Mouse (Mus musculus) ovary, postnatal 10 days (tissue): ENCODE results near the gene Armc3.

Source experiments
- DNase-seq: peaks from one replicate; pipeline ENCODE4 v3.0.0; 2022; ENCODE audit warnings: low spot score

The Armc3 gene

GRCm38 (mm10) chr2:19198452-19199365 lies at the start of gene Armc3:
Armc3 (plus strand) TSS chr2:19199302.
- peak; percentile 8 for DNase-seq

- DNase-seq: no peak
Observed at GRCm38 (mm10) chr2:19152687-19153086, 46.4 kb upstream of the Armc3 start.

DNA sequence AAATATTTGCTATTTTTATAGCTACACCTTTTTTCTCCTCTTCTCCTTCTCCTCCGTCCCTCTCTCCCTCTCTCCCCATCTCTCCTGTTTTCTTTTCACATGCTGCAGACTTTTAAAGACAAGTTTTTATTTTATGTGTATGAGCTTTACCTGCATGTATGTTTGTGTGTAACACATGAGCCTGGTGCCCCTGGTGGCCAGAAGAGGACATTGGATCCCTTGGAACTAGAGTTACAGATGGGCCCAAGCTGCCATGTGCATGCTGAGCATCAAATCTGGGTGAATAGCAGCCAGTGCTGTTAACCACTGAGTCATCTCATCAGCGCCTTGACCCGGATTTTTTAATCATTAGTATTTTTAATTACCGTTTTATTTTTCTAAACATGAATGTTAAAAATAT lies 42.9 kb upstream of the Armc3 start:
- DNase-seq: no peak

- DNase-seq: no peak
Observed at GRCm38 (mm10) chr2:19159539-19159938, 39.6 kb upstream of the Armc3 start.

DNA sequence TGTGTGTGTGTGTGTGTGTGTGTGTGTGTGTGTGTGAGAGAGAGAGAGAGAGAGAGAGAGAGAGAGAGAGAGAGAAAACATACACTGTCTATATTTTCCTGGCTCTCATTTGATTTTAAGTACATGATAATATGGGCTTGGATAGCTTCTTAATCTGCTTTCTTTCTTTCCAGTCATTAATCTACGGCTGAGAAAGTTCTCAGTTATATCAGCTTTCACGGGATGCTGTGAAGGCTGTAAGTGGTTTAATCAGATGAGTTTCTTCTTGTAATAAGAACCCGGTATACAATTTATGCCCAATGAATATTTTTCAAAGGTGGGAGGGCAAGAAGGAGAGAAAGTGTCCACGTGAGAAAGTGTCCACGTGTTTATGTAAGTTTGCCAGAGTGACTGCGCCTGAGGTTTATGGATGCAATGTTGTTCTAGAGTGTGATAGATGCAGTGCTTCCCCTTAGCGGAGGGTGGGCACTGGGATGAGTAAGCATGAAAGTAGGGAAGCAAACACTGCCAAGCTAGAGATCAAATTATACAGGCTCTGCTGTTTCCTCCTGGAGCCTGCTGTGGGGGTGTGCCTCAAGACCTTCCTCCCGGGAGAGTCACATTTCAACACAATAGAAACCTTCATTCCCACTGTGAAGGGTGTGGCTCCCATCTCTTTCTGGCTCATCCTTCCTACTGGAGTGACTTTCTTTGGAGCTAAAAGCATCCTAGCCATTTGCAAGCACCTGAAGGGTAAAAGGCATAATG lies 38.6 kb upstream of the Armc3 start:
- DNase-seq: no peak

DNA sequence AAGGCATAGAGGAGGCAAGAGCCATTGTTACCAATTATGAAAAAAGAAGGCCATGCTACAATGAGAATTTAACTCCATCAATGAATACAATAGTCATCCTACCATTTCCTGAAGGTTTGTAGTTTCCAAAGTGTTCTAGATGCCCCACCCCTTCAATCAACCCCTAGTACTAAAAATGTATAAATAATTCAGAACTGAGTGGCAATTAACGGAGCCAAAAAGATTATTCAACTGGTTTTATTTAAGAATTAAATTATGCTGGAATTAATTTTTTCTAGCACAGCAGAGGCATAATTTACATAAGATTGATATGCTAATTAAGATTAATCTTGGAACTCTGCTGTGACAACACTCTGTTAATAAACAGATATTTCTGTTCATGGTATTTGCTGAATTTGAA lies 34.9 kb upstream of the Armc3 start:
- no peak for DNase-seq

- no peak for DNase-seq
Observed at GRCm38 (mm10) chr2:19176827-19177236, 22.3 kb upstream of the Armc3 start.

- no peak for DNase-seq
Observed at GRCm38 (mm10) chr2:19199366-19199853, 308 bp downstream of the Armc3 start.

GRCm38 (mm10) chr2:19200112-19200511 lies 1.0 kb downstream of the Armc3 start:
- no peak for DNase-seq

GRCm38 (mm10) chr2:19201682-19202081 lies 2.6 kb downstream of the Armc3 start:
- DNase-seq: no peak

- no peak for DNase-seq
Observed at GRCm38 (mm10) chr2:19234305-19234704, 35.2 kb downstream of the Armc3 start.

DNA sequence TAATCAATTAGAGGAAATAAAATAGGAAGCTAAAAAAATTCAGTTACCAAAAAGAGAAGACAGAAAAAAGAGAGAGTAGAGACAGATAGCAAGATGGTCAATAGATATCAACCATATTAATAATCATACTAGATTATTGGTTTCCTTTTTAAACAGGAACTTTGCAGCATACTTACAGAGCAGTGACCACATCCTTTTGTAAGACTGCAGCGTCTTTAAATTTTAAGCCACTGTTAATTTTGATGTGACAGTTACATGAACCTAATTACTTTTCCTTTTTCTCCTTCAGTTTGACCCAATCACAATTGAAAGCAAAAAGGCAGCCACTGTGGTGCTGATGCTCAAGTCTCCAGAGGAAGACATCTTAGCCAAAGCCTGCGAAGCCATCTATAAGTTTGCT lies 36.1 kb downstream of the Armc3 start:
- DNase-seq: no peak

DNA sequence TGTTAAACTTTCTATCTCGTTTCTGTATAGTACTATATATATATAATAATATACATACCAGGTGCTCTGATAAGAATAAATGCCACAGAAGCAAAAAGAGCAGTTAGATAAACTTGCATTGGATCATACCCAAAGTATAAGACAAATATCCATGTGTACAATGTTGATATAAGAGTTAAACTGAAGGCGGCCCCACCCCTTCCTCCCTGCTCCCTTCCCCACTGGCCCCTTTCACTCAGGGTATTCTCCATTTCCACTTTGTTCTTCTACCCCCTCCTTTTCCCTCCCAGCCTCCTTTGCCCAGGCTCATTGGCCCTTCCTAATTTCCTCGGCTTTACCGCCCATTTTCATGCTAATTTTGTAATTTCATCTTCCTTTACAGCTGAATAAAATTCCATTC lies 36.5 kb downstream of the Armc3 start:
- no peak for DNase-seq

GRCm38 (mm10) chr2:19238771-19239170 lies 39.7 kb downstream of the Armc3 start:
- DNase-seq: no peak

- DNase-seq: no peak
Observed at GRCm38 (mm10) chr2:19249611-19250010, 50.5 kb downstream of the Armc3 start.

GRCm38 (mm10) chr2:19255037-19255436 lies 55.9 kb downstream of the Armc3 start:
- no peak for DNase-seq

DNA sequence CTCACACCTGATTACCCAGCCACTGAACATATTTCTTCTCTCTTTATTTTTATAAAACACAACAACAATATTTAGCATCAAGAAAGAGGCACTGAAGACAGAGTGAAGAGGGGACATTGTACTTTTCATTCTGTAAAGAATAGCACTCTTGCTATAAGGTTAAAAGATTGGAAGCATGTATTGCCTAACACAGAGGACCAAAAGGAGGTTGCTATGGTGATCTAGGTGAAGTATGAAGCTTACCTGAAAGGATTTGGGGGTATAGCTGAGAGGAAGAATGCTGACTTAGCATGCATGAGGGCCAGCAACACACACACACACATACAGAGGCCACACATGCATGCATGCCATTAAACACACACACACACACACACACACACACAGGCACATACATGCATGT lies 58.2 kb downstream of the Armc3 start:
- DNase-seq: no peak

- no peak for DNase-seq
Observed at GRCm38 (mm10) chr2:19260399-19260798, 61.3 kb downstream of the Armc3 start.

DNA sequence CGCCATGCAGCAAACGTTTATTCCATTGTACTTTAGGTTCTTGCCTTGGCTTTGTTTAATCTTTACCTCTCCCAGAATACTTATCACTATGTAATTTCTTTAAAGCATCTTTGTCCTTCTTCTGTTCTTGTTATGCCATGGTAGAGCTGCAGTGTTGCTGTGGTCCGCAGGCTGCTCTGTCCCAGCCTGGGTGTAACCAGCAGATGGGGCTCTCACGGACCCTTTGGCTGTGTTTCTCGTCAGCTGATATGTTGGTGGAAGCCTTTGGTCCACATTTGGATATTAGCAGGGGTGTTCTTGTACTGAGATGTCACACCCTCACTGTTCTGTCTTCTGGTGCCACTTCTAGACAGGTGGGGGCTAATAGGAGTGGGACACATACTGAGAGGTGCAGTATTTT lies 64.3 kb downstream of the Armc3 start:
- no peak for DNase-seq

GRCm38 (mm10) chr2:19265834-19266233 lies 66.7 kb downstream of the Armc3 start:
- DNase-seq: no peak

- no peak for DNase-seq
Observed at GRCm38 (mm10) chr2:19267396-19267795, 68.3 kb downstream of the Armc3 start.

- DNase-seq: no peak
Observed at GRCm38 (mm10) chr2:19269955-19270354, 70.9 kb downstream of the Armc3 start.

DNA sequence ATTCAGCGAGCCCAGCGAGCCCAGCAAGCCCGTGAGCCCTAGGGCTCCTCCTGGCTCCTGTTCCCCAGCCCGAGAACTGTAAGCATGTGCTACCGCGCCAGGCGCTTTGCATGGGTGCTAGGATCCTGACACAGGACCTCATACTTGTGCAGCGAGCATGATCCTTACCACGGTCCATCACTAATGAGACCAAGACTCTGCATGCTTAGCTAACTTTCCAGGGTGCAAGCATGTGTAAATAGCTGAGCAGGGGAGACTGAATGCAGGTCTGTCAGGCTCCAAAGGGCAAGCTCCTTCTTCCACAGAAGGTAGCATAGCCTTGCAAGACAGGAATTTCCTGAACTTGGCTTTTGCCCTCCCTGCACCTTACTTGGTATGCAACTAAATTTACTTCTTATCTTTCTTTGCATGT lies 71.6 kb downstream of the Armc3 start:
- no peak for DNase-seq
